Mouse (Mus musculus): Measurements from ENCODE around the gene Gm11549. TPM values are rescaled to one million over a fixed set of nuclear protein-coding genes. Genes with fewer than 3 reads are reported as not detected.
A peak's percentile ranks its signal among the peaks of the same experiment; 100 is the strongest.

Gm11549 gene
- polyA plus RNA-seq, 1 experiment from 2014 or later = 0.20 TPM

- Histone ChIP-seq H3K4me1 (replicated peaks; ENCODE audit: control insufficient read depth, insufficient read depth, low read length) (no peaks in the 10 kb centered on the region), H3K36me3 (ENCODE audit: control insufficient read depth, insufficient read depth, low read length) (no peaks in the 10 kb centered on the region), H3K4me2 (ENCODE audit: low read length) (no peak overlapping the region), H3K4me3 (ENCODE audit: low read depth, low read length) (no peak overlapping the region), H3K27me3 (replicated peaks; ENCODE audit: control insufficient read depth, insufficient read depth, low read length) (no peaks in the 10 kb centered on the region), H3K9me3 (ENCODE audit: control insufficient read depth, low read length) (no peaks in the 10 kb centered on the region), H3K9ac (ENCODE audit: low read length) (no peak overlapping the region), H3K27ac (ENCODE audit: low read depth) (no peak overlapping the region)
- WGBS = 71% methylated on average over 9 of the region's 9 CpGs
- ATAC-seq (replicated peaks; ENCODE audit: low FRiP score, low TSS enrichment, low read depth) (no peak), DNase-seq (ENCODE audit: low spot score) (no peak)
Observed at GRCm38 (mm10) chr3:36492716-36493391, 28.8 kb downstream of the Gm11549 start.

DNA sequence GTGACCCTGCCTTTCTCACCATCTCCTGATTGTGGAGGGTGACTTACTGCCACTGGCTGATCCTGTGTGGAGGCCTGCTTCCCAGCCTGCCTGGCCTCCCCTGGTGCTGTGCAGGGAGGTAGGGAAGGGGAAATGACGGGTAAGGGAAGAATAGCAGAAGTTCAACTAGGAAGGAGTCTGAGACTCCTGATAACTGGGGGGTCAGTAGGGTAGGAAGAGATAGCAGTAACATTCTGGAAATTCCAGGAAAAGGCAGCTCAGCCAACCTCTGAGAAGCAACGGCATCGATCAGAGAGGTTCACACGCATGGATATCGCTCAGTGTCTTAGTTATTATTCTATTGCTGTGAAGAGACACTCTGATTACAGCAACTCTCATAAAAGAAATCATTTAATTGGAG is 30.1 kb downstream of the Gm11549 start:
- ATAC-seq (replicated peaks; ENCODE audit: low FRiP score, low TSS enrichment, low read depth) = no peak

DNA sequence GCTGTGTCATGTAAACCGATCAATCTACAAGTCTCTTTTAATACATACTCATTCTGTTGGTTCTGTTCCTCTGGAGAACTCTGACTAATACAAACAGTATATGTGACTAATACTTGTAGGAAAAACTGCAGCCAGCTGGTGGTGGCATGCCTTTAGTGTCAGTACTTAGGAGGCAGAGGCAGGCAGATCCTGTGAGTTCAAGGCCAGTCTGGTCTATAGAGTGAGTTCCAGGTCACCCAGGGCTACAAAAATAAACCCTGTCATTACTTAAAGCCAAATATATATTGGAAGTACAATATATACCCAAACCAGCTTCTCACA is 32.1 kb downstream of the Gm11549 start:
- H3K27me3 ChIP-seq (replicated peaks; ENCODE audit: control insufficient read depth, insufficient read depth, low read length) = no peaks in the 10 kb centered on the region
- H3K36me3 ChIP-seq (ENCODE audit: control insufficient read depth, insufficient read depth, low read length) = no peaks in the 10 kb centered on the region
- H3K4me3 ChIP-seq (ENCODE audit: low read depth, low read length) = no peak overlapping the region
- no peaks in the 10 kb centered on the region for H3K9me3 ChIP-seq (ENCODE audit: control insufficient read depth, low read length)
- H3K4me2 ChIP-seq (ENCODE audit: low read length) = no peak overlapping the region
- DNase-seq (ENCODE audit: low spot score) (no peak), ATAC-seq (replicated peaks; ENCODE audit: low FRiP score, low TSS enrichment, low read depth) (no peak)
- H3K9ac ChIP-seq (ENCODE audit: low read length) = no peak overlapping the region
- H3K4me1 ChIP-seq (replicated peaks; ENCODE audit: control insufficient read depth, insufficient read depth, low read length) = no peaks in the 10 kb centered on the region
- WGBS = 80% methylated on average over 1 of the region's 1 CpGs
- H3K27ac ChIP-seq (ENCODE audit: low read depth) = no peak overlapping the region

More for the DNA sequence above, 30.1 kb downstream of the Gm11549 start:
- Histone ChIP-seq H3K4me1 (replicated peaks; ENCODE audit: control insufficient read depth, insufficient read depth, low read length) (no peaks in the 10 kb centered on the region), H3K9me3 (ENCODE audit: control insufficient read depth, low read length) (no peaks in the 10 kb centered on the region), H3K36me3 (ENCODE audit: control insufficient read depth, insufficient read depth, low read length) (no peaks in the 10 kb centered on the region), H3K27me3 (replicated peaks; ENCODE audit: control insufficient read depth, insufficient read depth, low read length) (no peaks in the 10 kb centered on the region), H3K9ac (ENCODE audit: low read length) (no peak overlapping the region), H3K4me2 (ENCODE audit: low read length) (no peak overlapping the region), H3K4me3 (ENCODE audit: low read depth, low read length) (no peak overlapping the region), H3K27ac (ENCODE audit: low read depth) (no peak overlapping the region)
- WGBS = 91% methylated on average over 5 of the region's 5 CpGs
- DNase-seq (ENCODE audit: low spot score) = no peak

GRCm38 (mm10) chr3:36488899-36489589 is 32.6 kb downstream of the Gm11549 start:
- H3K27ac ChIP-seq (ENCODE audit: low read depth) = no peak overlapping the region
- no peak overlapping the region for H3K9ac ChIP-seq (ENCODE audit: low read length)
- DNase-seq (ENCODE audit: low spot score) (no peak), ATAC-seq (replicated peaks; ENCODE audit: low FRiP score, low TSS enrichment, low read depth) (no peak)
- 85% methylated on average over 6 of the region's 6 CpGs for WGBS
- no peak overlapping the region for H3K4me2 ChIP-seq (ENCODE audit: low read length)
- no peaks in the 10 kb centered on the region for H3K27me3 ChIP-seq (replicated peaks; ENCODE audit: control insufficient read depth, insufficient read depth, low read length)
- no peak overlapping the region for H3K4me3 ChIP-seq (ENCODE audit: low read depth, low read length)
- H3K9me3 ChIP-seq (ENCODE audit: control insufficient read depth, low read length) = no peaks in the 10 kb centered on the region
- H3K36me3 ChIP-seq (ENCODE audit: control insufficient read depth, insufficient read depth, low read length) = no peaks in the 10 kb centered on the region
- H3K4me1 ChIP-seq (replicated peaks; ENCODE audit: control insufficient read depth, insufficient read depth, low read length) = no peaks in the 10 kb centered on the region

DNA sequence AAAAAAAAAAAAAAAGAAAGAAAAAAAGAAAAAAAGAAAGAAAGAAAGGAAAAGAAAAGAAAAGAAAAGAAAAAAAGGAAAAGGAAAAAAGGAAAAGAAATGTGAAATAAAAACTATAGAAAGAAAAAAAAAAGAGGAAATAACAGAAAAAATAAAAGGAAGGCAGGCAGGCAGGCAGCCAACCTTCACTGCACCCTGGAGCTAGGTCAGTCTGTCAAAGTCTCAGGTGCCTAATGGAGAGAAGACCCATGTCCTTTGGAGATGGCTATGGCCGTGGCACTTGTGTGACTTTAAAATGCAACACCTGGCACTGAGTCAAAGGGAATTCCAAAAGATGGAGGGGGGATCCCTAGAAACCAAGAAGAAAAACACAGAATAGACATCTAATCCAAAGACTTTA is 33.2 kb downstream of the Gm11549 start:
- no peaks in the 10 kb centered on the region for H3K27me3 ChIP-seq (replicated peaks; ENCODE audit: control insufficient read depth, insufficient read depth, low read length)
- DNase-seq (ENCODE audit: low spot score) = no peak
- WGBS = 88% methylated on average over 1 of the region's 1 CpGs
- no peak overlapping the region for H3K4me2 ChIP-seq (ENCODE audit: low read length)
- no peaks in the 10 kb centered on the region for H3K9me3 ChIP-seq (ENCODE audit: control insufficient read depth, low read length)
- no peak overlapping the region for H3K4me3 ChIP-seq (ENCODE audit: low read depth, low read length)
- H3K9ac ChIP-seq (ENCODE audit: low read length) = no peak overlapping the region
- H3K36me3 ChIP-seq (ENCODE audit: control insufficient read depth, insufficient read depth, low read length) = no peaks in the 10 kb centered on the region
- no peak overlapping the region for H3K27ac ChIP-seq (ENCODE audit: low read depth)
- ATAC-seq (replicated peaks; ENCODE audit: low FRiP score, low TSS enrichment, low read depth) = no peak
- H3K4me1 ChIP-seq (replicated peaks; ENCODE audit: control insufficient read depth, insufficient read depth, low read length) = no peaks in the 10 kb centered on the region

- no peaks in the 10 kb centered on the region for H3K9me3 ChIP-seq (ENCODE audit: control insufficient read depth, low read length)
- ATAC-seq (replicated peaks; ENCODE audit: low FRiP score, low TSS enrichment, low read depth) = no peak
- no peak overlapping the region for H3K27ac ChIP-seq (ENCODE audit: low read depth)
- H3K27me3 ChIP-seq (replicated peaks; ENCODE audit: control insufficient read depth, insufficient read depth, low read length) = no peaks in the 10 kb centered on the region
- H3K4me1 ChIP-seq (replicated peaks; ENCODE audit: control insufficient read depth, insufficient read depth, low read length) = peaks cover 11% of the 10 kb centered on the region
- H3K36me3 ChIP-seq (ENCODE audit: control insufficient read depth, insufficient read depth, low read length) = no peaks in the 10 kb centered on the region
- 81% methylated on average over 6 of the region's 6 CpGs for WGBS
- no peak overlapping the region for H3K9ac ChIP-seq (ENCODE audit: low read length)
- H3K4me2 ChIP-seq (ENCODE audit: low read length) = no peak overlapping the region
- no peak overlapping the region for H3K4me3 ChIP-seq (ENCODE audit: low read depth, low read length)
- no peak for DNase-seq (ENCODE audit: low spot score)
Observed at GRCm38 (mm10) chr3:36486881-36487280, 34.7 kb downstream of the Gm11549 start.

DNA sequence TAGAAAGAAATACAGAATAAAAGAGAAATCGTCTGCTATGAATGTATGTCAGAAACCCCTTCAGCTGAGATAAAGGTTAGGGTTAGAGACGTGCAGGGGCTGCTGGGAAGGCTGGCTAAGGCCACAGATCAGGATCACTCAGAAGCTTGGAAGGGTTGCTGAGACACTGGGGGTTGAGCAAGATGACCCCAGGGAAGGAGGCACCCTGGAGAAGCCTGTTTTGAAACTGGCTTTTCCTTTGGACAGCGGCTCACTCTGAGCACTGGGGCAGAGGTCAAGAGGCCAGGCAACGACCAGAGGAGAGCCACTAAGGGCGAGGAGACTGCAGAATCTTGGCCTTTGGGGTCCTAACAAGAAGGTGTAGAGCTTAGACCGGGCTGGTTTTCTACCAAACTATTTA is 35.4 kb downstream of the Gm11549 start:
- H3K4me3 ChIP-seq (ENCODE audit: low read depth, low read length) = no peak overlapping the region
- H3K27me3 ChIP-seq (replicated peaks; ENCODE audit: control insufficient read depth, insufficient read depth, low read length) = no peaks in the 10 kb centered on the region
- H3K4me2 ChIP-seq (ENCODE audit: low read length) = no peak overlapping the region
- no peak overlapping the region for H3K9ac ChIP-seq (ENCODE audit: low read length)
- H3K36me3 ChIP-seq (ENCODE audit: control insufficient read depth, insufficient read depth, low read length) = no peaks in the 10 kb centered on the region
- no peak for DNase-seq (ENCODE audit: low spot score)
- no peak overlapping the region for H3K27ac ChIP-seq (ENCODE audit: low read depth)
- H3K4me1 ChIP-seq (replicated peaks; ENCODE audit: control insufficient read depth, insufficient read depth, low read length) = peaks cover 15% of the 10 kb centered on the region
- WGBS = 49% methylated on average over 6 of the region's 6 CpGs
- no peaks in the 10 kb centered on the region for H3K9me3 ChIP-seq (ENCODE audit: control insufficient read depth, low read length)
- no peak for ATAC-seq (replicated peaks; ENCODE audit: low FRiP score, low TSS enrichment, low read depth)

DNA sequence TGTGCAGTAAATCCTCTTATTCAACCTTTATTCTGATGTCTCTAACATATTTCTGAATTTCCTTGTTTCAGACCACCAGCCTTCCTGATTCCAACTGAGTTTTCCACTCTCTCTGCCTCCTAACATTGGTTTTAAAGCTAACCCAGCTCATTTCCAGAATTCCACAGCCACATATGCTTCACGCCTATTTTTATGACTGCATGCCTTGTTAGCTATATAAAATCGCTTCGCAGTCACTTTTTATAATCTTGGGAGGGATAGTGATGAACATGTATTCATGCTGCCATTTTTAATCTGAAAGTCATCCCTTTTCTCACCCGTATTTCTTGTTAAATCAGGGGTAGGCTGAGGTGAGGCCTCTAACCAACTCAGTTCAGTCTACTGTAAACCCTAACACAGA is 37.3 kb downstream of the Gm11549 start:
- no peak for DNase-seq (ENCODE audit: low spot score)
- Histone ChIP-seq H3K27ac (ENCODE audit: low read depth) (no peak overlapping the region), H3K9me3 (ENCODE audit: control insufficient read depth, low read length) (no peaks in the 10 kb centered on the region), H3K9ac (ENCODE audit: low read length) (no peak overlapping the region), H3K36me3 (ENCODE audit: control insufficient read depth, insufficient read depth, low read length) (no peaks in the 10 kb centered on the region), H3K4me2 (ENCODE audit: low read length) (no peak overlapping the region), H3K4me1 (replicated peaks; ENCODE audit: control insufficient read depth, insufficient read depth, low read length) (peaks cover 15% of the 10 kb centered on the region), H3K27me3 (replicated peaks; ENCODE audit: control insufficient read depth, insufficient read depth, low read length) (no peaks in the 10 kb centered on the region), H3K4me3 (ENCODE audit: low read depth, low read length) (no peak overlapping the region)
- ATAC-seq (replicated peaks; ENCODE audit: low FRiP score, low TSS enrichment, low read depth) = no peak
- WGBS = 94% methylated on average over 4 of the region's 4 CpGs

DNA sequence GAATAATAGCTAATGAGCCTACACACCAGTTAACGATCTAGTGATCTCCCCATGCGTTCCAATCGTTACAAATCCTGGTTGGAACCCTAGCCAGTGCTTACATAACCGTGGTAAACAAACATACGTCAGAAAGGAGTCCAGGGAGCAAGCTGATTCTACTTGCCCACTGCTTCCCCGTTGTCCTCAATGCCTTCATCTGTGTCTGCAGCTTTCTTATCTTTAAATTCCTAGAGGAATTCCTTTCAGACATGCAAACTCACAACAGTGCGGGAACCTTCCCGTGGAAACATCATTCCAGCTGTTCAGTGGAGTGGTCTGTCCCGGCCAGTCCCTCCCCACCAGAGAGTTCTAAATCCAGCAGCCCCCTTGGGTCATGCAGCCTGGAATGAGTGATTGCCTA is 38.7 kb downstream of the Gm11549 start:
- H3K9me3 ChIP-seq (ENCODE audit: control insufficient read depth, low read length) = no peaks in the 10 kb centered on the region
- peak overlapping the region; percentile 25 for H3K4me2 ChIP-seq (ENCODE audit: low read length)
- WGBS = 16% methylated on average over 9 of the region's 9 CpGs
- peaks cover 15% of the 10 kb centered on the region for H3K4me1 ChIP-seq (replicated peaks; ENCODE audit: control insufficient read depth, insufficient read depth, low read length)
- H3K27ac ChIP-seq (ENCODE audit: low read depth) = no peak overlapping the region
- no peak overlapping the region for H3K4me3 ChIP-seq (ENCODE audit: low read depth, low read length)
- no peaks in the 10 kb centered on the region for H3K36me3 ChIP-seq (ENCODE audit: control insufficient read depth, insufficient read depth, low read length)
- no peak overlapping the region for H3K9ac ChIP-seq (ENCODE audit: low read length)
- no peak for DNase-seq (ENCODE audit: low spot score)
- no peak for ATAC-seq (replicated peaks; ENCODE audit: low FRiP score, low TSS enrichment, low read depth)
- no peaks in the 10 kb centered on the region for H3K27me3 ChIP-seq (replicated peaks; ENCODE audit: control insufficient read depth, insufficient read depth, low read length)

Data from intestine, embryonic 14.5 days (tissue).